Mouse (Mus musculus): ENCODE results near the gene Nipal3.
A peak's percentile ranks its signal among the peaks of the same experiment; 100 is the strongest.

Nipal3 gene

DNA sequence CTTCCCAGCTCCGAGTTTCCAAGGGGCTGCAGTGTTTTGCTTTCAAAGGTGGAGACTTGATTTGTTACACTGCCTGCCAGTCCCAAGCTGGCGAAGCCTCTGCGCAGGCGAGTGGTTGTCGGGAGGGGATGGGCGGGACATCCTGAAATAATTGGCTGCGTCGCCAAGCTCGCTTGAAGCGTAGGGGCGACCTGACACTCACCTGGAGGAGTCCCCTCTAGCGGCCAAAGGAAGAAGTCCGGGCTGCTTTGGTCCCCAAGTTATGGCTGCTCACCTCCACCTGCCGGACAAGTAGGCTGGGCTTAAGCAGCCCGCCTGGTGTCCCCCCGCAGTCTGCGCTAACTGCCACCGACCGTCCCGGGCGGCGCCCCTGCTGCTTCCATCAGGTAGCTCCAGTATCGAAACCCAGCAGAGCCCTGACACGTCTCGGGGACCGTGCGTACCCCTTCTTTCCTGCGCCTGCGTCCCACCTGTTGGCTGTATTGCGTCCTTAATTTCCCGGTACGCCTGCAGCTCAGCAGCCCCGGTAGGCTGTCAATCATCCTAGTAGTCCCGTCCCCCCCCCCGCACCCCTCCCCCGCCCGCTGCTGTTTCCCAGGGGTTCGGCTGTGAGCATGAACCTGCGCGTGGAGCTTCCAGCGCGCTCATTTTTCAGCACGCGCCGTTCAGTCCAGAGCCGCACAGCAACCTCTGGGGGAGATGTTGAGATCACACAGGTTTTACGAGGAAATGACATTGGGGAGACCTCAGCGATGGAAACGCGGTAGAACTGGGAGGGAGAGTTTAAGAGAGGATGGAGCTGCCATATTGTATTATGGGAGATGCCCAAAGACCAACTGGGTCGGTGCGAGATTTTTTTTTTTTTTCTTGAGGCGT, at the start of gene Nipal3, which contains the start of gene Stpg1:
Nipal3 (minus strand) TSS at position 518 of the 876 bp plus-strand sequence.
Stpg1 (plus strand) TSS at position 270 of the 876 bp plus-strand sequence.
- peak; percentile 89 to 94 for DNase-seq

DNA sequence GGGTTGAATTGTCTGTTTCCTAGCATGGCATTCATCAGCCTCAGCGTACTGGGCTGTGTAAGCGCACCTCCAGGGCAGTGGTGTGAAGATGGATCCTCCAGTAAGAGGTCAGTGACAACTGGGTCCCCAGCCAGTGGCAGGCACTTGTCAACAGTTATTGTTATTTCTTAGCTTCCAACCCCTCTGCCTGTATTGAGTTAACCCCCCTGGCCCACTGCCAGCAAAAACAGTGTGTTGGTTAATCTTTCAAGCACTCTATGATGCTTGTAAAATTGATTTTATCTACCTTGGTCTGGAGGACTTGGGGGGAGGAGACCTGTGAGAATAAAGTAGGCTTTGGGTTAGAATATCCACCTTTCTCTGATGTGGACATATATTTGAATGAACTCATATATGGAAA, 49.4 kb upstream of the Nipal3 start:
- DNase-seq, result peak; percentile 60 to 63

DNA sequence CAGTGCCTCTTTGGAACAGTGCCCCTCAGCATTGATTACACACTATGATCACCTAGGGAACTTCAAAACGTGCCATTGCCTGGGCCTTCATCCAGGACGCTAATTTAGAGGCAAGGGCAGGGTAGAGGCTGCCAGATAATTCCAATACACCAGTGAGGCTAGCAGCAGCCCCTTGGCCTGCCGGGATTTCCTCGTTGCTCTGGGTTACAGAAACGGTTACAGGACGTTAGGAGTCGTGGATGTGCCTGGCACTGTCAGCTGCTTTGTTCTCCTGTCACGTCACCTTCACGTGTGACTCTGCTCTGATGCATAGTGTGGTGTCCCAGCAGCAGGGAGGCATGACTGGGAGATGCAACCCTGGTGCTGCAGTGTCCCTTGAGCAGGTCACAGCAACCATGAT, 45.2 kb upstream of the Nipal3 start:
- no peak for DNase-seq

DNA sequence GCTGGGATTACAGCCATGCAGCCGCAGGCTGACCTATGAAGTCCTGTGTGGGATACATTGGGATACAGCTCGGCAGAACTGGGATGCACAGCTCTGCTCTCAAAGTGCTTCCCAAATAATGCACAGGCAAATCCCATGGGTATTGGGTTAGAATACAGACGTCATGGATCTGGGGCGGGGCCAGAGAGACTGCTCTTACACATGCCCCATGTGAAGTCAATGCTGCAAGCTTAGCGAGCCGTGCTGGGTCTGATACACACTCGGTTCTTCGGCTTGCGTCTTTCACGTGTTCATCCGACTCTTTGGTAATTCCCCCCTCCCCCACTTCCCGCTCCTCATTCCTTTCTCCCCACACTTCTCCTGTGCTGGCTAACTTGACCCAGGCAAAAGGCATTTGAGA, 44.2 kb upstream of the Nipal3 start:
- no peak for DNase-seq

DNA sequence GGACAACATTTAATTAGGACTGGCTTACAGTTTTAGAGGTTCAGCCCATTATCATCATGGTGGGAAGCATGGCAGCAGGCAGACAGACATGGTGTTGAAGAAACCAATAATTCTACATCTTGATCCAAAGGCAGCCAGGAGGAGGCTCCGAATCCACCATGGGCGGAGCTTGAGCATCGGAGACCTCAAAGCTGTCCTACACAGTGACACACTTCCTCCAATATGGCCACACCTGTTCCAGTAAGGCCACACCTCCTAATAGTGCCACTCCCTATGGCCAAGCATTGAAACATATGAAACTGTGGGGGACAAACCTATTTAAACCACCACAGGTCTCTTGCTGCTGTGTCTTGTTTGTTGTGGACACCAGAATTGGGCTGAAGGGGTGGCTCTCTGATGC, 40.2 kb upstream of the Nipal3 start:
- DNase-seq, result no peak

DNA sequence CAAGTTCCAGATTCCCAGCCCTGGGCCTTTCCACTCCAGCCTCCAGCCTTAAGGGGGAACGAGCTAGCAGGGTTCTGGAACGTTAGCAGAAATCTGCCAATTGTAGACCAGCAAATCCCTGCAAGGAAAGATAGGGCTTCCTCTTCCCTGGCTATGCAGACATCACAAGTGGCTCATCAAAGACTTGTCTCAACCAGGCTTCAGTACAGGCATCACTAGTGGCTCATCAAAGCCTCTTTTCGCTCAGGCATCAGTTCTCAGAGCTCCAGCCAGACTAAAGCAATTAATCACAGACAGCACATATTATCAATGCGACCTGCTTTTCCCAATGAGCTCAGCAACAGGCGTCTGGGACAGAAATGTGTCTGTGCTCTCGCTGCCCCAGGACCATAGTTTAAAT, 38.2 kb upstream of the Nipal3 start:
- DNase-seq, result no peak

DNA sequence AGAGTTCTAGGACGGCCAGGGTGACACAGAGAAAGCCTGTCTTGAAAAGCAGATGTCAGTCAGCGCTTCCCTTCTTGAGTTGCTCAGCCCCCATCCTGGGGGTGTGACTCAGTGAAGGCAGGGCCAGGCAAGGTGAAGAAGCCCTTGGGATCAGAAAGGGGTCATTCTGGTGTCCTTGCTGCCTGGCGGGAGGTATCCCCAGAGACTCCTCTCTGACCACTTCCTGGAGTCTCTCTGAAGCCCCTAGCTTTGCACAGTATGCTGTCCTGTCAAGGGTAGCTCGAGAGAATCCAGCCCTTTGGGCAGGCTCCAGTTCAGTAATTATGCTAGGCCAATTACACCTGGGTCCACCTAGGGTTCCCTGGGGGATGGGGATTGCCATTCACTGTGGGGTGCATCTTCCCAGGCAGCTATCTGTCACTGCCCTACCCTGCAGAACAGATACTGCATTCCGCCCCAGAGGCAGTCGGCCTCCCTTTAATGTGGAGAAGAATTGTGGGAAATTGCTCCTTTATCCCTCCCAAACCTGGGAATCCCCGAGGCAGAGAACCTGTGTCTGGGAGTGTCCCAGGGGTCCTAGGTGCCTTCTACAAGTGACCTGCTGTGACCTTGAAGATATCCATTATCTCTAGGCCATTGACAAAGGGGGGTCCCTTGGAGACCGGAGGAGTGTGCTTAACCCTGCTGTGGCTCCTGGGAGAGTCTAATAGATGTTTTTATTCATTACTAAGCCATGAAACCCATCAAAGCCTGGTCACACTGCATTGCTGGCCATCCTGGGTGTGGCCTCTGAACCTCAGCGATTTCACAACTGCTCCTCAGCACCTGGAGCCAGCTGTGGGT, 37.2 kb upstream of the Nipal3 start:
- no peak for DNase-seq

DNA sequence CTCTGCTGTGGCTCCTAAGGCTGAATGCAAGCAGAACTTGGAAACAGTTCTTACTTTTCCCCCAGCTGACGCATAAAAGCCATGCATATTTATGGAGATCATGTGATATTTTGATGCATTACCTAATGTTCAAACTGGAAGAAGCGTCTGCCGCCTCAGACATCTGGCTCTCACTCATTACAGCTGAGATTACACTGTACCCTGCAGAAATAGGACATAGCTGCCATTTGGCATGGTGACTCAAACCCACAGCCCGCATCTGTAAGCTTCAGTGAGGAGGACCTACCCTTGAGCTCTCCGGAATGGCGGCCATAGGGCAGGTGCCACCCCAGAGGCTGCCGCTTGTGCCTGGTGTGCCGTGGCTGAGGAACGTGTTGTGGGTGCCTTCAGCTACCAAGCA, 36.4 kb upstream of the Nipal3 start:
- DNase-seq, result no peak

DNA sequence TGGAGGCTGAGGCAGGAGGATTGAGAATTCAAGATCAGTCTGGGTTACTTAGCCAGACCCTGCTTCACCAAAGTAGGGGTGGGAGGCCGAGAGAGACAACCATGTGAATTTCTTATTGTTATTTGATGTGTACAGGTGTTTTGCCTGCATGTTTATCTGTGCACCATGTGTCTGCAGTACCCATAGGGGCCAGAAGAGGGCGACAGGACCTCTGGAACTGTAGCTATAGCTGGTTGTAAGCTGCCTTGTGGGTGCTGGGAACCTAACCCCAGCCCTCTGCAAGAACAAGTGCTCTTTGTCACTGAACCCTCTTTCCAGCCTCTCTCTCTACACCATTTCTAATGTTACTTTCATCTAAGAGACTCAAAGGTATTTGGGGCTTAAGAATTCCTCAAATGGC, 35.4 kb upstream of the Nipal3 start:
- no peak for DNase-seq

DNA sequence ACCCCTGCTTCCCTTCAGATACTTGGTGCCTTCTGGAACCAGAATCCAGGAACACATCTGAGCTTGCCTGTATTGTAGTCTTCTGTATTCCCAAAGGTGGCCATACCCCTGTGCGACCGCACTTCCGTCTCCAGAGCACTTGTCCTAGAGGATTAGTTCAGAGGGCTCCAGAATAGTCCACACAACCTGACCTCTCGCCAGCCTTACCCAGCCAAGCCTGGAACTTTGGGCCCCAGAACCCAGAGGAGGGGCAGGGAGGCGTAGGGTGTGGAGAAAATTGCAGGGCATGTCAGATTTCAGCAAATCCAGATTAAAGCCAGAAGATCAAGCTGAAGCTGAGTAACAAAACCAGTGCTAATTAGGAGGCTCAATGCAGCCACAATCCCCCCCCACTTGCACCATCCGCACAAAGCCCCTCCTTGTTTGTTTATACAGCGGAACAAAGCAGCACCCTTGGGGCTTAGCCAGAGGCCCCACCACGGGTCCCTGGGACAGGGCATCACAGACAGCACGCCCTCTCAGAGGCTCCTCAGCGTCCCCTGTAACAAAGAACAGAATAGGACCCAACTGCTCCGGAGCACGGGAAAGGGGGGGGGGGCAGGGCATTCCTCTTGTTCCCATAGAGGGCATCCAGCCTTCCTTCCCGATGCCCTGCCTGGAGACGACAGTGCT, 31.3 kb upstream of the Nipal3 start:
- no peak for DNase-seq

DNA sequence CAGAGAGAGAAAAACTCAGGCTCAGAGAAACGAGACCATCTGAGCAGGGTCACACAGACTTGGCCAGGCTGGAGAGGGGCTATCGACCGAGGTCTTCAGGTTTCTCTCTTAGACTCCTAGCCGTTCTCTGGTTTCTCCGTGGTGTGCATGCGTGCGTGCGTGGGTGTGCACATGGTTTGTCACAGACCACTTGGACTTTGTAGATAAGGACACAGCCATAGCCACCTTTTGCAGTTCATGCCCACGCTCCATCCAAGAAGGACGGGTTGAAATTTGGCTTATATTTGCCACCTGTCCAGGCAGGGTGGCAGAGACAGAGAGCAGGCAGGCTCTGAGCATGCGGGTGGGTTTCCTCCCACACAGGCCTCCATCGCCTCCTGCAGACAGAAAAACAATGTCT, 30.2 kb upstream of the Nipal3 start:
- DNase-seq, result no peak

DNA sequence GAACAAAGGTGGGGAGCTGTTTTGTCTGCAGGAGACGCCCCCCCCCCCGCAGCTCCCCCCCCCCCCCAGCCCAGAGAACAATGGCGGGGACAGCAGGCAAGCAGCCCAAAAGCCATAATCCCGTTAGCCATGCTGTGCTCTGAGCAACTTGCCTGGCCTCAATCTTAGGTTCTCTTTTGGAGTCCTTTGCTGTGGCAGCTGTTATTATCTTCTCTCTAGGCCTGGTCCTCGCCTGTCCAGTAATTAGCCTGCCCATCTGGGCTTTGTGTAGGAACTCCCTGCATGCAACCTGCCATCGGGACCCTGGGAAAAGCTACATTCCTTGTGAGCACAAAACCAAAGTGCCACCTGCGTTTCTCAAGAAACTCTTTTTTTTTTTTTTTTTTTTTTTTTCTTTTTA, 29.1 kb upstream of the Nipal3 start:
- DNase-seq, result no peak

DNA sequence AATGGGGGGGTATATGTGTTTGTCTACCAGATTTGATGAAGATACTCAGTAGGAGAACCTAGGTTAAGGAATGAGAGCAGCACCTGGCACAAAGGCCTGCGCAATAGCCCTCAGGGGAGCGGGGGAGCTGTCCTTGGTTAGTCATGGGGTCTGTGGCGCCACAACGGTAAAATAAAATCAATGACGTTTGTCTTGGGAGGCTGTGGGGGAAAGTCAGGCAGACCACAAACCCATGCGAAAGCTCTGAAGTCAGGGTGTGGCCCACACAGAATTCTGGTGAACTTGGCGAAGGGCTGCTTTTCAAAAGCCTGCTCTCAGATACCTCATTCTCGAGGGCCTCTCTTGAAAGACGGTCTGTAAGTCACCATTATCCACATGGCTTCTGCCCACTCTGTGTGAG, 25.6 kb upstream of the Nipal3 start:
- no peak for DNase-seq

DNA sequence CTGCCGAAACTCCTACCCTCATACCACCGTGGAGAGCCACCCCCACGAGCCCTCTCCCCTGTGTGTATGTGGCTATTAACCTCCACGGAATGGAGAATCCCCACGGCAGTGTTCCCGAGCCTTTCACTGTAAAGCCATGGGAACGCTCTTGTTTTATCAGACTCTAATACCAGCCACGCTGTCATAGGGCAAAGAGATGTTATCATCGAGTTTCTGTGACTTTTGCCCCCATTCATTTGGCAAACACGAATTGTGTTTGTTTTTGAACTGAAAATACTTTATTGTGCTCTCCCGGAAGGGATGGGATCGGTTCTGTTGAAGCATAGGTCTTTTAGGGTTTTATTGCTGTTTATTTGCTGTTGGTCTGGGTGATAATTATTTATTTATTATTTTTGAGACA, 23.3 kb upstream of the Nipal3 start:
- DNase-seq, result no peak

DNA sequence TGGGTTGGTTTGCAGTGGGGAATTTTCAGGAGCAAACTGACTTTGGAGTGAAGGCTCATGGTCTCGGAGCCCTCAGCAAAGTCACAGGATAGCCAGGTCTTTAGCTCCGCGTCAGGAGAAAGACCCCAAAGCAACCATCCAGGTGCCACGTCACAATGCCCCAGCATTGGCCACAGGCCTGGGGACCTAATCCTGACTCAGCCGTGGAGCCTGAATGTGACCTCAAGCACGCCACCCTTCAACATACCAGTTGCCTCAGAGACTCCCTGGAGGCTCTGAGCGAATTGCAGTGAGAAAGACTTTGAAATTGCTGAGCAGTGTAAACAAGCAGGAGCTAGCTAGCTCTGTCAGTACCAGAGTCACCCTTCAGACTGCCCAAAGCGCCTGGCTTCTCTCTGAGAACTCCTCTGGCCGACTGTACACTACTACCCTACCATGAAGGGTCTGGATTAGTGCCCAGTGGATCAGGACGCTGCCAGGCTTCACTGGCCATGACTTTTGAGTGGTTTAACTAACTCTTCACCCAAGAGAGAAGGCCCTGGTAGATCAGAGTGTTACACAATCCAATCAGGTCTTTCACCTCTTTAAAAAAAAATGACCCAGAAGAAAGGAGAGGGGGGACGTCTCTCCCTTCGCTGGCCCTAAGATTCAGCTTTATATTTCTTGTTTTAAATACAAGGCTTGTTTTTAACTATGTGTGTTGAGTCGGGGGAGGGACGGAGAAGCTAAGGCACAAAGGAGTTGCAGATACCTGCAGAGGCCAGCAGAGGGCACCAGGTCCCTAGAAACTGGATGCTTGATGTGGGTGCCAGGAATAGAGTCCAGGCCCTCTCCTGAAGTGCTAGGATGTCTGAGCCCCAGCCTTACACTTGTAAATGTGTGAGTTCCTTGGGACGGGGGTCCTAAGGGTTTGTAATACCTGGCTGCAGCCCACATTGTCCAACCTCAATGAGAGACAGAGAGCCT, 21.8 kb upstream of the Nipal3 start:
- peak; percentile 70 to 73 for DNase-seq

DNA sequence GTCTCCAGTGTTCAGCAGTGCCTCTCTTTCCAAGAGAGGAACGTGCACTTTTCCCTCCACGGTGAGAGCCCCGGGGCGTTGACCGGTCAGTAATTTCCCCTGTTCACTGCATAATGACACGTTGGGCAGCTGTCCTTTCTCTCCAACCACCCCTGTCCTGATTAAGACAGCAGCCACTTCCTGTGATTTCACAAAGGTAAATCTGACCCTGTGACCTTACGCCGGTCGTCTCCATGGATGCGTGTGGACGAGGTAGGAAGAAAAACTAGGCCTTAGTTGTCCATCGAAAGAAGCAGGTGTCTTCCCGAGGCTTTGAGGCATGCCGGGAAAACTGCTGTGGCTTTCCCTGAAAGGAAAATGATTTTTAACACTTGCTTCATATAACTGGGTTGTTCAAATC, 20.1 kb upstream of the Nipal3 start:
- no peak for DNase-seq

DNA sequence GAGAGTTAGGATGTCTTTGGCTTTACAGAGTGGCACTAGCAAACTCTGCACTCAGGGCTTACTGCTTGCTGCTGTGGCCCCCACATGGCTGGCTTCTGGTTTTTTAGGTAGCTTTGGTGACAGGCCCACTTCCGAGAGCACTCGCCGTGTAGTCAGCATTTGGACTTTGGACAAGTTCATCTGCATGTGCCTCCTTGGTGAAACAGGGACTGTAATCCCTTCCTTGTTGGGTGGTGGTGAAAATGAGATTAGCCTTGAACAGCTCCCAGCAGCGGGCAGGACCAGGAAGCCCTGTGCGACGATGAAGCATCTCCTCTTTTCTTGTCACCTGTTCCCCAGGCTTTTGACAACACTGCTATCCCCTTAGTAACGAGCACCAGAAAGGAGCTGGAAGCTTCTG, 19.0 kb upstream of the Nipal3 start:
- no peak for DNase-seq

DNA sequence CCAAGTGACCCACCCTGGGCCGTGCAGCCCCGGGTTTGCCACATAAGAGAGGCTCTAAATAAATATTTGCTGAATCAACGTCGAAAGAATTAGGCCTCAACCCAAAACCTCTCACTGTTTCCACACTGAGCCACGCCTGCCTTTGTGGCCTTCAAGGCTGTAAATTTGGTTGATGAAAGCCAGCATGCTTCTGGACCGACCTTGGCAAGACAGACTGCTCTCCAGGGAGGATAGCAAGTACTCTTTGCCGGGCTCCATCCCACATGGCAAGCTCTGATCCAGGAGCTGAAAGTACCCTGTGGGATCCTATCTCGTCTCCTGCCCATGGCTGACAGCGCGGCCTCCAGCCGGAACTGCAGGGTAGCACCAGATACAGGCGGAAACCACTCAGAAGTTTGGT, 14.7 kb upstream of the Nipal3 start:
- DNase-seq, result no peak

DNA sequence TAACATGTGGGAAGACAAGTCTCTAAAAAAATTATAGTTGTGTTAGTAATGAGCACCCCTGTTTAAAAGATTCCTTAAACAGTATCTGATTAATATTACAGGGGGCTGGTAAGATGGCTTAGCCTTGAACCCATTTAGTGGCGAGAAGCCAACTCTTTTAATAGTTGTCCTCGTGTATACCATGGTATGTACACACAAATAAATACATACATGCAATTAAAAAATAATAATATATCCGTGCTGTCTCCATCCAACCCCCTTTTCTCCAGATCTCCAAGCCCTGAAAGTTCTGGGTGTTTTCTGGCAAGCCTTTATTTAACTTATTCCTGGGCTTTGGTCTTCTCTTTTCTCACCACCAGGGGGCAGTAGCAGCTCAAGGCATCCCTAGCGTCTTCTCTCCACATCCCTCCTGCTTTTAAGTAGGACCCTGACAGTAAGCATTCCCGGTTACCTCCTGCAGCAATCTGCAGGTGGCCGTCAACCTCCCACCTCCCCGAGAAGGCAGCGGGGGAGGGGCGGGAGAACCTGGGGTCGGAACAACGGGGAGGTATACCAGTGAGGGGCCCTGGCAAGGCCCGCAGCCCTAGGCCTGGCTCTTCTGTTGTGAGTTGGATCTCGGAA, 13.7 kb upstream of the Nipal3 start:
- peak; percentile 79 to 85 for DNase-seq

DNA sequence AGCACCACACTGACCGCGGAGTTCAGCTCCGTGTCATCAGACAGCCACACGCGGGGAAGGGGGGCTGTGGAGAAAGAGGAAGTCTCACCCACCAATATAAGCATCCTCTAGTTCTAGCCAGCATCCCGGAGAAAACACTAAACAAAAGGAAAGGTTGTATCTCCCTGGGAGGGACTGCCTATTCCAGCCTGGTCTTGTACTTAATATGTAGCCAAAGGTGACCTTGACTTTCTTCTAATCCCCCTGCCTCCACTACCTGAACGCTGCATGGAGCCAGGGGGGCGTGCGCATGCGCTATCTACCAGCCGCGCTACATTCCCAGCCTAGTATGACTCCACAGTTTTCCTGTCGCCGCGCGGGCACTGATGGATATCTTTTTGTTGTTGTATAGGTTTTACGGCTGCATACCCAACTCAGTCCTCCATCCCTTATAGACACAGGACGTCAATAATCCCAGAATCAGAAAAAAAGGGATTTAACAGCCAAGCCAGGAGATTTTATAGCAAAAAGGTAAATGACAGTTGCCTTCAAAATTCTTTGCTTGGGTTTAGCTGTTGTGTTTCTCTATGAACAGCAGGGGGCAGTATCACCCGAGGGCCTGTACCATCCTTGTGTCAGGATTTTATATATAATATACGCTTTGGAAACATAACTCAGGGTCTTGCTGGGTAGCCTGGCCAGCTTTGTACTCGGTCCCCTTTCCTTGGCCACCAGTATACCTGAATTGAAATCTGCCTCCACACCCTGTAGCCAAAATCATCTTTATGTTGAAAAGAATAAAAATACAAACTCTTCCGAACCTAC, 12.9 kb upstream of the Nipal3 start:
- DNase-seq, result peak; percentile 66 to 75

DNA sequence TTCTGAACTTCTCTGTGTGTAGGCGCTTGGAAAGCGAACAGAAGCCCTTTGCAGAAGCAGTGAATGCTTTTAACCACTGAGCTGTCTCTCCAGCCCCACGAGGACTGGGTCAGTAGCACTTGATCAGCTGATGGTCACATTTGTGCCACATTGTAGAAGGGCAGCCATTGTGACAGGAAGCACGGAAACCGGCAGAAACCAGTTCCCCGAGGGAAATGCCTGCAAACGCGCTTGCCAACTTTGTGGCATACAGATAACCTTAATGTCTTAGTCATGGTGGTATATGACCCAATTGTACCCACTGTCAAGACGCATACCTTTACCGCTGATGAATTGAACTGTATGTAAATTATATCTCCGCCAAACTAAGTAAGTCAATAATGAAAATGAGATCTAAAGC, 11.0 kb upstream of the Nipal3 start:
- peak in 1 of 2 experiments; percentile 57 for DNase-seq
